Mouse (Mus musculus) neutrophil, adult 5-6 weeks (primary cell): Measurements from ENCODE around the gene Habp2. TPM values are rescaled to one million over a fixed set of nuclear protein-coding genes. Genes with fewer than 3 reads are reported as not detected.

Experiments
- ATAC-seq: fragments of 151-379, 151-347 bp; 2 replicates; pipeline ENCODE4 v1.8.0; 2017; ENCODE audit warnings: mild to moderate bottlenecking, moderate TSS enrichment; ENCODE audit not compliant: insufficient number of reproducible peaks, poor library complexity, low FRiP score, severe bottlenecking; ENCODE audit errors: extremely low read depth
- total RNA-seq: library from RNA; stranded (forward); fragments of 200-1000 nt; gene quantifications from 2 replicates; pipeline ENCODE4 v1.2.3, GENCODE M21; 2017

Gene Habp2
- total RNA-seq = not detected in 2 replicates

GRCm38 (mm10) chr19:56286866-56287265 is at the start of gene Habp2:
Habp2 (plus strand) TSS chr19:56287137.
- ATAC-seq = no peak

GRCm38 (mm10) chr19:56238501-56238900 is 48.4 kb upstream of the Habp2 start:
- ATAC-seq = no peak

GRCm38 (mm10) chr19:56245201-56245600 is 41.7 kb upstream of the Habp2 start:
- ATAC-seq = no peak

GRCm38 (mm10) chr19:56252815-56253214 is 34.1 kb upstream of the Habp2 start:
- ATAC-seq = no peak

- no peak for ATAC-seq
Measured at GRCm38 (mm10) chr19:56253271-56253670, 33.7 kb upstream of the Habp2 start.

- ATAC-seq = no peak
Measured at GRCm38 (mm10) chr19:56254751-56255150, 32.2 kb upstream of the Habp2 start.

- no peak for ATAC-seq
Measured at GRCm38 (mm10) chr19:56255506-56255905, 31.4 kb upstream of the Habp2 start.

- no peak for ATAC-seq
Measured at GRCm38 (mm10) chr19:56256235-56256634, 30.7 kb upstream of the Habp2 start.

GRCm38 (mm10) chr19:56256741-56257140 is 30.2 kb upstream of the Habp2 start:
- ATAC-seq = peak; percentile 31; the same call in 1 of the 2 replicates

- no peak for ATAC-seq
Measured at GRCm38 (mm10) chr19:56263696-56264095, 23.2 kb upstream of the Habp2 start.

- no peak for ATAC-seq
Measured at GRCm38 (mm10) chr19:56264175-56264574, 22.8 kb upstream of the Habp2 start.

- no peak for ATAC-seq
Measured at GRCm38 (mm10) chr19:56265149-56265548, 21.8 kb upstream of the Habp2 start.

GRCm38 (mm10) chr19:56272081-56272480 is 14.9 kb upstream of the Habp2 start:
- ATAC-seq = no peak

- no peak for ATAC-seq
Measured at GRCm38 (mm10) chr19:56277140-56277804, 9.7 kb upstream of the Habp2 start.

GRCm38 (mm10) chr19:56277951-56278350 is 9.0 kb upstream of the Habp2 start:
- ATAC-seq = no peak

- ATAC-seq = no peak
Measured at GRCm38 (mm10) chr19:56278366-56278765, 8.6 kb upstream of the Habp2 start.

GRCm38 (mm10) chr19:56285222-56285621 is 1.7 kb upstream of the Habp2 start:
- ATAC-seq = no peak

- no peak for ATAC-seq
Measured at GRCm38 (mm10) chr19:56287580-56288367, 837 bp downstream of the Habp2 start.

GRCm38 (mm10) chr19:56288436-56288835 is 1.5 kb downstream of the Habp2 start:
- no peak for ATAC-seq

- ATAC-seq = no peak
Measured at GRCm38 (mm10) chr19:56289642-56290041, 2.7 kb downstream of the Habp2 start.
